Mouse (Mus musculus) forebrain, embryonic 14.5 days (tissue): ENCODE results near the gene Zbtb5. TPM values are rescaled to one million over a fixed set of nuclear protein-coding genes. Genes with fewer than 3 reads are reported as not detected.

Experiments
- ATAC-seq: fragments of 200-750 bp; cut with Nextera tagmentation; 2 replicates; pipeline ENCODE4 v1.8.0; 2017; ENCODE audit warnings: mild to moderate bottlenecking, moderate library complexity
- DNase-seq: peaks from one replicate; pipeline ENCODE4 v3.0.0-alpha.2; 2015; ENCODE audit warnings: low spot score
- H3K27ac ChIP-seq: fragments of 300-500 bp; sonication (generic); 2 replicates; pipeline ENCODE4 v1.5.1; 2014; ENCODE audit warnings: low read depth, mild to moderate bottlenecking, control low read depth, low read length, moderate library complexity
- H3K27me3 ChIP-seq: fragments of 300-500 bp; sonication (generic); replicated peaks from 2 replicates; pipeline ENCODE4 v1.6.1; 2014; ENCODE audit warnings: low read length, control low read depth, mixed read lengths; ENCODE audit not compliant: control insufficient read depth, insufficient read depth
- H3K36me3 ChIP-seq: fragments of 300-500 bp; sonication (generic); 2 replicates; pipeline ENCODE4 v1.6.1; 2014; ENCODE audit warnings: low read length, control low read depth; ENCODE audit not compliant: control insufficient read depth, insufficient read depth
- H3K4me1 ChIP-seq: fragments of 300-500 bp; sonication (generic); 2 replicates; pipeline ENCODE4 v1.6.1; 2014; ENCODE audit warnings: antibody characterized with exemption, low read length, control low read depth; ENCODE audit not compliant: control insufficient read depth, insufficient read depth
- H3K4me2 ChIP-seq: fragments of 300-500 bp; sonication (generic); 2 replicates; pipeline ENCODE4 v1.6.1; 2014; ENCODE audit warnings: mild to moderate bottlenecking, control low read depth, low read length
- H3K4me3 ChIP-seq: fragments of 300-500 bp; sonication (generic); 2 replicates; pipeline ENCODE4 v1.5.1; 2014; ENCODE audit warnings: low read depth, low read length, control low read depth
- H3K9ac ChIP-seq: fragments of 300-500 bp; sonication (generic); 2 replicates; pipeline ENCODE4 v1.6.1; 2014; ENCODE audit warnings: mild to moderate bottlenecking, low read length, control low read depth, moderate library complexity
- H3K9me3 ChIP-seq: fragments of 300-500 bp; sonication (generic); replicated peaks from 2 replicates; pipeline ENCODE4 v1.6.1; 2016; ENCODE audit warnings: low read length, control low read depth, mixed read lengths; ENCODE audit not compliant: control insufficient read depth
- WGBS: fragments of 180-500 bp; shearing (Covaris S2); extraction: QIAGEN DNeasy Blood & Tissue Kit; methylation state at CpG from one replicate; pipeline ENCODE4 v1.1.7; 2014; 5-methylcytosine and 5-hydroxymethylcytosine counted together
- polyA plus RNA-seq: library from polyadenylated mRNA; unstranded; fragments of >200 nt; fragmentation: Nextera tagmentation; extraction: Ambion mirVana; gene quantifications from 2 replicates; pipeline ENCODE4 v1.2.1, GENCODE M21; 2014

Zbtb5 gene
- polyA plus RNA-seq, 1 experiment from 2014 or later = 48.9 TPM

DNA sequence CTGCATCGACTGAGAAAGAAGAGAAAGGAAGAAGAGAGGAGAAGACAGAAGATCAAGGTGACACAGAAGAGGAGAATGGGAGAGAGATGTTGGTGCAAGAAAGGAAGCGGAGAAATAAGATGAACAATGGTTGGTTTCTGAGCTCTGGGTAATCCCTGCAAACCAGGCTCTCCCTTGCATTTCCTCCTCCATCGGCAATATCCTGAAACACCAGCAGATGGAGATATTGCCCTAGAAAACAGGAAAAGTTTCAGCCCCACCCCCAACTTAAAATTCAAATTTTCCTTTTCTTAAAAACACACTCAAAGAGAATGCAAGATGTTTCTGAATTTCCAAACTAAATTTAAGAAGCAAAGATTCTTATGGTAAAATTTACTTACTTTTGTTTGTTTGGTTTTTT is 3.4 kb upstream of the Zbtb5 start:
- H3K27ac ChIP-seq = no peak overlapping the region
- ATAC-seq = no peak
- WGBS = 15% methylated on average over 3 of the region's 3 CpGs
- peak; percentile 71 for DNase-seq
- no peaks in the 10 kb centered on the region for H3K27me3 ChIP-seq
- H3K9ac ChIP-seq = no peak overlapping the region
- H3K36me3 ChIP-seq = no peaks in the 10 kb centered on the region
- peaks cover 20% of the 10 kb centered on the region for H3K4me1 ChIP-seq
- H3K9me3 ChIP-seq = no peaks in the 10 kb centered on the region
- no peak overlapping the region for H3K4me3 ChIP-seq
- H3K4me2 ChIP-seq = no peak overlapping the region

- ATAC-seq = no peak
- Histone ChIP-seq H3K9me3 (no peaks in the 10 kb centered on the region), H3K27me3 (no peaks in the 10 kb centered on the region), H3K4me2 (peak overlapping the region; percentile 76), H3K36me3 (no peaks in the 10 kb centered on the region), H3K27ac (no peak overlapping the region), H3K4me3 (peak overlapping the region; percentile 69), H3K4me1 (peaks cover 24% of the 10 kb centered on the region), H3K9ac (peak overlapping the region; percentile 72)
- 2% methylated on average over 2 of the region's 2 CpGs for WGBS
- DNase-seq = no peak
Observed at GRCm38 (mm10) chr4:45013537-45013936, 1.3 kb upstream of the Zbtb5 start.

GRCm38 (mm10) chr4:45013031-45013431 is 819 bp upstream of the Zbtb5 start:
- peak overlapping the region; percentile 72 for H3K9ac ChIP-seq
- H3K9me3 ChIP-seq = no peaks in the 10 kb centered on the region
- peaks cover 21% of the 10 kb centered on the region for H3K4me1 ChIP-seq
- no peaks in the 10 kb centered on the region for H3K36me3 ChIP-seq
- peak overlapping the region; percentile 76 for H3K4me2 ChIP-seq
- ATAC-seq = no peak
- no peaks in the 10 kb centered on the region for H3K27me3 ChIP-seq
- DNase-seq = no peak
- WGBS = 2% methylated on average over 13 of the region's 13 CpGs
- H3K4me3 ChIP-seq = peak overlapping the region; percentile 69
- H3K27ac ChIP-seq = peak overlapping the region; percentile 33; the same call in 1 of the 2 replicates

DNA sequence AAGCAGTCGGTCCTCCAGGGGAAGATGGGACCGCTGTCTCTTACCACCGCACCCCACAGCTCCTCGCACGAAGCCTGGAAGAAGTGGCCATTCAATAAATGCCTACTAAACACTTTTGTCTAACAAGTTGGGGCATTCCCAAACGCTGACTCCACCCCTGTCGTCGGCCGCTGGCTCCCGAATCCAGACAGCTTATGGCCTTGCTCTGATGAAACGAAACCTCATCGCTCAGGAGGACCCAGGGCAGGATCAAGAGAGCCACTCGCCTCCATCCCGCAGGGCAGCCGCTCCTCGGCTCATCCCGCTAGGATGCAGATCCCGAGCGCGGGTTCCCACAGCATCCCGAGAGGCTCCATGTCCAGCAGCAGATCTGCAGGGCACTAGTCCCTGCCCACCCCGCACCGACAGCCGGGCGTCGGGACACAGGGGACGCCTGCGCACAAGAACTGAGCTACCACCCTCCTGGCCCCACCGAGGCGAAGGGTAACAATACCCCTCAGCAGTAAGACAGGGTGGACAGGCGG is 569 bp downstream of the Zbtb5 start:
- DNase-seq = no peak
- Histone ChIP-seq H3K27ac (peak overlapping the region; percentile 95), H3K9me3 (no peaks in the 10 kb centered on the region), H3K4me2 (peak overlapping the region; percentile 72), H3K36me3 (no peaks in the 10 kb centered on the region), H3K4me3 (peak overlapping the region; percentile 77), H3K4me1 (peaks cover 20% of the 10 kb centered on the region), H3K27me3 (no peaks in the 10 kb centered on the region), H3K9ac (peak overlapping the region; percentile 93)
- under 1% methylated on average over 31 of the region's 31 CpGs for WGBS
- ATAC-seq = peak; percentile 74

DNA sequence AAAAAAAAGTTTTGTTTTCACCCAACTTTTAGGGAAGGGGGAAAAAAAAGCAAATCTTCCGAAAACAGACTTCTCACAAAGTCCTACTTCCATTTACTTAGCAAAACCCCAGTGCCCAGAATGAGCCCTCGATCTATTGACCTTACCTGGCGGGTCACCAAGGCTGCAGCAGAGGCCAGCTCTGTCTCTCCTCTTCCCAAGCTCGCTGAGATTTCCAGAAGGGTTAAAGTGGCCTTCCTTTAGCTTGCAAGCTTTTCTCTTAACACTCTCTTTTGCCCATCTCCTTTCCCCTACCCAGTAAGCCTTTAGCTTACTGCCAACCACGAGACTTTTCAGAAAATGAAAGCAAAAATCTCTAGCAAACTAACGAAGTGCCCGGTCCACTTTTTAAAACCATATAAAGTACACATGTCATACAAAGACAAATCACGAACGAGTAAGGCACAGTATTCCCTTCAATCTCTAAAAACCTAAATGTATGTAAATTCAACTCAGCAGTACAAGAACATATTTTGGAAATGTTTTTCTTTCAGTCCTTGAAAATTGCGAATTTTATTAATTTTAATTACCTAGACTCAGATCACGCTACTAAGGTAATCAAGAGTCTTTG is 1.3 kb downstream of the Zbtb5 start:
- Histone ChIP-seq H3K4me1 (peaks cover 20% of the 10 kb centered on the region), H3K4me3 (peak overlapping the region; percentile 77), H3K27ac (no peak overlapping the region), H3K36me3 (no peaks in the 10 kb centered on the region), H3K27me3 (no peaks in the 10 kb centered on the region), H3K9ac (peak overlapping the region; percentile 93), H3K4me2 (peak overlapping the region; percentile 72), H3K9me3 (no peaks in the 10 kb centered on the region)
- DNase-seq (no peak), ATAC-seq (no peak)
- 9% methylated on average over 11 of the region's 11 CpGs for WGBS

GRCm38 (mm10) chr4:45005452-45005851 is 6.8 kb downstream of the Zbtb5 start:
- no peaks in the 10 kb centered on the region for H3K9me3 ChIP-seq
- no peaks in the 10 kb centered on the region for H3K27me3 ChIP-seq
- H3K4me2 ChIP-seq = no peak overlapping the region
- no peak for DNase-seq
- H3K27ac ChIP-seq = no peak overlapping the region
- WGBS = 92% methylated on average over 3 of the region's 3 CpGs
- H3K4me1 ChIP-seq = peaks cover 9% of the 10 kb centered on the region
- no peak overlapping the region for H3K4me3 ChIP-seq
- ATAC-seq = no peak
- H3K9ac ChIP-seq = no peak overlapping the region
- H3K36me3 ChIP-seq = 0 out of 2 replicates have a peak, but pooled peaks cover 2% of the 10 kb centered on the region

DNA sequence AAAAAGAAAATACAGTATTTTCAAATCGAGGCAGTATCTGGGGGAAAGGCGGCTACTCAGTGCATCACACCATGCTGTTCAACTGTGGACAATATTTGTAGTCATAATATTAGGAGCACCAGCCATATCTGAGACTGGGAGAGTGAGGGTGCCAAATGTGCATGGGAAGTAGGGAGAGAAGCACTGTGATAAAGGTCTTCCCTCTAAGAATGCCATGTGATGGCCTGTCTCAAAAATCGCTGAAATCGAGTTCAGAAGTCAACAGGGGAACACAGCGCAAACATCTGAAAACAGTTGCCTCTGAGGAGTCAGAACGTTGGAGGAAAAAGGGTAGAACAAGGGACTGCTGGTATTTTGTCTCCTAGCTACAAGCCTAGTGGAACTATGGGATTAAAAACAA is 12.2 kb downstream of the Zbtb5 start:
- WGBS = 95% methylated on average over 6 of the region's 6 CpGs
- no peak overlapping the region for H3K4me3 ChIP-seq
- no peaks in the 10 kb centered on the region for H3K4me1 ChIP-seq
- no peak overlapping the region for H3K9ac ChIP-seq
- ATAC-seq (no peak), DNase-seq (no peak)
- H3K9me3 ChIP-seq = no peaks in the 10 kb centered on the region
- H3K27ac ChIP-seq = no peak overlapping the region
- H3K4me2 ChIP-seq = no peak overlapping the region
- H3K27me3 ChIP-seq = no peaks in the 10 kb centered on the region
- H3K36me3 ChIP-seq = peaks cover 4% of the 10 kb centered on the region

DNA sequence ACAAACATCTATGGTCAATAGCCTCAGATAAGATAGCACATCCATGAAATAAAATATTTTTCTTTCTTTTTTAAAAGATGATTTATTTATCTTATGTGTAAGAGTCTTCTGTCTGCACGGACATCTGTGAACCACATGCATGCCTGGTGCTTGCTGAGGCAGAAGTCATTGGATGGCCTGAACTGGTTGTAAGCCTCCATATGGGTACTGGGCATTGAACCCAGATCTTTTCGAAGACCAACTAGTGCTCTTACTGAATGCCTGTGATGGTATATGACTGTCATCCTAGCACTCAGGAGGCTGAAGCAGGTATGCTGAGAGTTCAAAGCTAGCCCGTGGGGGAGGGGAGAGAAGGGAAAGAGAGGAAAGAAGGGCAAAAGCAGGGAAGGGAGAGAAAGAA is 14.1 kb downstream of the Zbtb5 start:
- 76% methylated on average over 3 of the region's 3 CpGs for WGBS
- Histone ChIP-seq H3K4me3 (no peak overlapping the region), H3K27ac (no peak overlapping the region), H3K9ac (no peak overlapping the region; the same call in 1 of the 2 replicates), H3K9me3 (no peaks in the 10 kb centered on the region), H3K4me2 (no peak overlapping the region), H3K4me1 (no peaks in the 10 kb centered on the region), H3K27me3 (no peaks in the 10 kb centered on the region), H3K36me3 (peaks cover 17% of the 10 kb centered on the region)
- DNase-seq (no peak), ATAC-seq (no peak)

DNA sequence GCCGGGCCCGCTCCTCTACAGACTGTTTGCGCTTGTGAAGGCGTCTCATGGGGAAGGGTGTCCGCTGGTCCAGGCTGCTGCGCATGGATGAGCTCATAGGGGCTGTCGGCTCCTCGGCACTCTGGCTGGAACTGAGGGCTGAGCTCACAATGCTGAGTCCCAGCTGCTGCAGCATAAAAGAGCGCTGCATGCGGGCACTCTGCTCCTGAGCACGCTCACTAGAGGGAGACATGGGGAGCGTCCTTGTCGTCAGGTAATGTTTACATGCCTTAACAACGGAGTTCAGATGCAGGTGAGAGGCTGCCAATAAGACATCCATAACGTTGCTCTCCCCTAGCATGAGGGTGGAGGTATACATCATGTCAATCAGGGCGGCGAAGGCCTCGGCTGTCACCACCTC is 17.4 kb downstream of the Zbtb5 start:
- no peak overlapping the region for H3K4me2 ChIP-seq
- H3K4me3 ChIP-seq = no peak overlapping the region
- no peak for DNase-seq
- no peak overlapping the region for H3K27ac ChIP-seq
- WGBS = 86% methylated on average over 18 of the region's 18 CpGs
- H3K9ac ChIP-seq = no peak overlapping the region
- H3K36me3 ChIP-seq = peaks cover 40% of the 10 kb centered on the region
- H3K27me3 ChIP-seq = no peaks in the 10 kb centered on the region
- no peaks in the 10 kb centered on the region for H3K9me3 ChIP-seq
- H3K4me1 ChIP-seq = no peaks in the 10 kb centered on the region
- no peak for ATAC-seq
